Mouse (Mus musculus) stomach, postnatal 0 days (tissue): Measurements from ENCODE around the gene Cenpo.

Experiments
- CTCF ChIP-seq: IDR thresholded peaks from 2 replicates; pipeline ENCODE4 v1.5.1; 2016; ENCODE audit warnings: antibody characterized with exemption, low read depth, mild to moderate bottlenecking, moderate library complexity
- EP300 ChIP-seq: optimal IDR thresholded peaks from 2 replicates; pipeline ENCODE3; 2016; ENCODE audit warnings: antibody characterized with exemption

- no peak for TF ChIP-seq CTCF
- no peak for TF ChIP-seq EP300
These were observed 54.3 kb downstream of the Cenpo start for GRCm38 (mm10) chr12:4179671-4180233.
